Mouse (Mus musculus) intestine, postnatal 0 days (tissue): ENCODE data around the gene Fam229a. TPM values are rescaled to one million over a fixed set of nuclear protein-coding genes. Genes with fewer than 3 reads are reported as not detected.

ENCODE experiments used
- ATAC-seq: fragments of 200-750 bp; cut with Nextera tagmentation; 2 replicates; pipeline ENCODE4 v1.8.0; 2017; ENCODE audit warnings: mild to moderate bottlenecking, moderate TSS enrichment, moderate library complexity
- H3K27ac ChIP-seq: fragments of 300-500 bp; sonication (generic); 2 replicates; pipeline ENCODE4 v1.5.1; 2014; ENCODE audit warnings: mild to moderate bottlenecking, low read depth, low read length, moderate library complexity
- H3K27me3 ChIP-seq: fragments of 300-500 bp; sonication (generic); replicated peaks from 2 replicates; pipeline ENCODE4 v1.6.1; 2014; ENCODE audit warnings: low read length, mixed read lengths; ENCODE audit not compliant: control insufficient read depth, insufficient read depth
- H3K36me3 ChIP-seq: fragments of 300-500 bp; sonication (generic); 2 replicates; pipeline ENCODE4 v1.6.1; 2014; ENCODE audit warnings: mild to moderate bottlenecking, moderate library complexity; ENCODE audit not compliant: control insufficient read depth, insufficient read depth
- H3K4me1 ChIP-seq: fragments of 300-500 bp; sonication (generic); replicated peaks from 2 replicates; pipeline ENCODE4 v1.6.1; 2014; ENCODE audit warnings: antibody characterized with exemption, low read length, mixed read lengths; ENCODE audit not compliant: control insufficient read depth, insufficient read depth
- H3K4me2 ChIP-seq: fragments of 300-500 bp; sonication (generic); replicated peaks from 2 replicates; pipeline ENCODE4 v1.6.1; 2014; ENCODE audit warnings: low read depth, mild to moderate bottlenecking, moderate library complexity
- H3K4me3 ChIP-seq: fragments of 300-500 bp; sonication (generic); 2 replicates; pipeline ENCODE4 v1.5.1; 2014; ENCODE audit warnings: low read depth, low read length
- H3K9ac ChIP-seq: fragments of 300-500 bp; sonication (generic); 2 replicates; pipeline ENCODE4 v1.6.1; 2014; ENCODE audit warnings: mild to moderate bottlenecking, low read depth, low read length
- H3K9me3 ChIP-seq: fragments of 300-500 bp; sonication (generic); 2 replicates; pipeline ENCODE4 v1.6.1; 2016; ENCODE audit warnings: mixed run types; ENCODE audit not compliant: control insufficient read depth
- CTCF ChIP-seq: sonication (generic); IDR thresholded peaks from 2 replicates; pipeline ENCODE4 v1.5.1; 2016; ENCODE audit warnings: low read depth, mild to moderate bottlenecking, control low read depth, antibody characterized with exemption, moderate library complexity
- WGBS: fragments of 180-500 bp; shearing (Covaris S2); extraction: QIAGEN DNeasy Blood & Tissue Kit; methylation state at CpG from one replicate; pipeline ENCODE4 v1.1.7; 2014; 5-methylcytosine and 5-hydroxymethylcytosine counted together
- polyA plus RNA-seq: library from polyadenylated mRNA; unstranded; fragments of >200 nt; fragmentation: Nextera tagmentation; extraction: Ambion mirVana; gene quantifications from 2 replicates; pipeline ENCODE4 v1.2.1, GENCODE M21; 2015

Fam229a gene
- polyA plus RNA-seq, 1 experiment from 2014 or later: 0.22 TPM

DNA sequence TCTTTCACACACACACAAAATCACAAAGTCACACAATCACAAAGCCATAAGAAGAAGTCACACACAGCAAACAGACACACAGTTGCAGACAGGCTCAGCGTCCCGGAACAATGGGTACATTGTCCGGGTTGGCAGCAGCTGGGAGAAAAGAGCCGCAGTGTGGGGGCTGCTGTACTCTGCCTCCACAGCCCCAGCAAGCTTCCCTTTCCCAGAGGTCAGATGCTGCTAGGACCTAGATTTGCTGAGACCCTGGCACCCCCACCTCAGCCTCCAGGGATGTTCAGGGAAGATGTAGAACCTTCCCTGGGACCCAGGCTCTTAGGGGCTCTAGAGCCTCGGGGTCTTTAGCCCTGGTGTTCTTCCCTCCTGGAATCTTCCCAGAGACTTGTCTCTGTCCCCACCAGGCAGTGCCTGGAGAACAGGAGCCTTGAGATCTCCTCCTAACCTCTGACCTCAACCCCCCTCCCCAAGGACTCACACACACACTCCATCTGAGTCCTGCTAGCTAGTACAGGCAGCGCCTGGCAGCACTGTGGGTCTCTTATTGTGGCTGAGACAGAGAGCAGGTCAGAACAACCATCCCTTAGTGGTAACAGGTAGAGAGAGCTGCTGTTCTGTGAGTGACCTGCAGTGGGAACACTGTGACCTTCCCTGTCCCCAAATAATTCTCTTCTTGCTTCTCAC lies 20.6 kb downstream of the Fam229a start:
- no peak for TF ChIP-seq CTCF
- Histone ChIP-seq H3K4me1 (0 out of 2 replicates have a peak, but pooled peaks cover 4% of the 10 kb centered on the region), H3K36me3 (peaks cover 2% of the 10 kb centered on the region; the same call in 1 of the 2 replicates), H3K27me3 (no peaks in the 10 kb centered on the region), H3K9ac (no peak overlapping the region), H3K4me2 (no peak overlapping the region), H3K27ac (no peak overlapping the region), H3K9me3 (no peaks in the 10 kb centered on the region), H3K4me3 (no peak overlapping the region)
- ATAC-seq: no peak
- WGBS: 60% methylated on average over 6 of the region's 6 CpGs

DNA sequence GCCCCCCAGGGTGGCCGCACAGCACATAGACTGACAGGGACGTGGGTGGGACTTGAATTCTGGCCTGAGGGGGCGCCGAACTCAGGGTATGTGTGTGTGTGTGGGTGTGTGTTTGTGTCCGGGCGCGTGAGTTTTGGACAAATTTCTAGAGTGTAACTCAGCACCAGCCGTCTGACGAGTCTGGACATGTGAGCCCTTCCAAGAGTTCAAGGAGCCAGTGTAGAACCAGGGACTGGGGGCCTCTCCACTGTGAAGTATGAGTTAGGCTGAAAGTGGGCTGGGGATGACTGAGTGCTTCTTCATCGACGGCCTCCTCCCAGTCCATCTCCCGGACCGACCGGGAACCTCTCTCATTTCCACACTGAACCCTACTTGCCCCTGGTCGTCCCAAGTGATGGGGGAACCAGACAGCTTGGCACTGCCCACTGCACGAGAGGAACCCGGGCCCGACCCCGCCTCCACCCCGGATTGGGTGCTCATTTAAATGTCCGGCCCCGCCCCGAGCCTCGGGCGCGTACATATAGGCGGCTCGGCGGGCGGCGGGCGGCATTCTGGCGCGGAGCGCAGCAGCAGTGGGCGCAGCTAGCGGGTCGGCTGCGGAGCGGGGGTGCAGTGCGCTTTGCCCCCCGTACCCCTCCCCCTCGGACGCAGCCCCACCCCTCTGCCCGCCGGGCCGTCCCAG lies 22.2 kb downstream of the Fam229a start, which contains the start of gene Marcksl1:
Marcksl1 (plus strand) TSS at position 496 of the 682 bp plus-strand sequence.
- Histone ChIP-seq H3K4me2 (peak within 1 kb of the TSS; percentile 99), H3K4me3 (peak within 1 kb of the TSS; percentile 84), H3K36me3 (peaks cover 19% of the 10 kb centered on the region), H3K27me3 (no peaks in the 10 kb centered on the region), H3K27ac (peak within 1 kb of the TSS; percentile 76), H3K9ac (peak within 1 kb of the TSS; percentile 84), H3K4me1 (0 out of 2 replicates have a peak, but pooled peaks cover 4% of the 10 kb centered on the region), H3K9me3 (no peaks in the 10 kb centered on the region)
- TF ChIP-seq CTCF: peak; percentile 25; the same call in 1 of the 2 replicates
- peak; percentile 67 for ATAC-seq
- 10% methylated on average over 42 of the region's 47 CpGs for WGBS

DNA sequence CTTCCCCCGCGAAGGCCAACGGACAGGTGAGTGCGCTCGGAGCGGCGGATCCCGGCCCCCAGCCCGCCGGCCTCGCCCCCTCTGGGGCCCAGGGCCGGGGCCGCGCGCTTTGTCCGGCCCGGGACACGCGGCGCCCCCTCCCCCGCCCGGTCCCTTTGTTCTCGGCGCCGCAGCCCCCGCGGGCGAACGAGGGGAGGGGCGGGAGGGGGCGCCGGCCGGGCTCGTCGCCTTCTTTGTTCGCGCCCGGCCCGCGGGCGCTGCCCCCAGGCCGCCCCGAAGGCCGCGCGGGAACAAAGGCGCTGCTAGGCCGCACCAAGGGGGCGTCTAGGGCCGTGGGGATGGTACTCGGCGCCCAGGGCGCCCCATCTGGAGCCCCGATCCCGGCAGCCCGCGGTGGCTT lies 22.9 kb downstream of the Fam229a start:
- peaks cover 25% of the 10 kb centered on the region for H3K36me3 ChIP-seq
- no peak for TF ChIP-seq CTCF
- H3K27ac ChIP-seq: peak overlapping the region; percentile 76
- no peaks in the 10 kb centered on the region for H3K27me3 ChIP-seq
- H3K4me3 ChIP-seq: peak overlapping the region; percentile 84
- 0 out of 2 replicates have a peak, but pooled peaks cover 4% of the 10 kb centered on the region for H3K4me1 ChIP-seq
- peak; percentile 14; the same call in 1 of the 2 replicates for ATAC-seq
- peak overlapping the region; percentile 84 for H3K9ac ChIP-seq
- WGBS: under 1% methylated on average over 14 of the region's 57 CpGs
- H3K9me3 ChIP-seq: no peaks in the 10 kb centered on the region
- H3K4me2 ChIP-seq: peak overlapping the region; percentile 99

DNA sequence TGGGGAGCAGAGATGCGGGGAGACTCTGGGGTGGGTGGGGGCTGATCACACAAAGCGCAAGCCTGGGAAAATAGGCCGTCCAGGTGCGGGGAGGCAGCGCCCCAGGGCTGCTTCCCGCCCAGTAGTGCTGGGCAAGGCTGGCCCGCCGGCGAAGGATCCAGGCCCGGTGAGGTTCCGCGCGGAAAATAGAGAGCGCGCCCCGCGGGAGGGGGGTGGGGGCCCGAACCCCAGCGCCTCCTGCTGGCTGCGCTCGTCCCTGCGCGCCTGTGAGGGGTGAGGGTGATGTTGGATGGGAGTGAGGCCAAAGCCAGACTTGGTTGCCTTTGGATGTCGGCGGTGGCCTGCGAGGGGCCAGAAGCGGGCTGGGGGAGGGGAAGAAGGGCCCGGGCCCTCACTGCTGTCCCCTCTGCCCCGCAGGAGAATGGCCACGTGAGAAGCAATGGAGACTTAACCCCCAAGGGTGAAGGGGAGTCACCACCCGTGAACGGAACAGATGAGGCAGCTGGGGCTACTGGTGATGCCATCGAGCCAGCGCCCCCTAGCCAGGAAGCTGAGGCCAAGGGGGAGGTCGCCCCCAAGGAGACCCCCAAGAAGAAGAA lies 23.4 kb downstream of the Fam229a start:
- peak; percentile 89 for TF ChIP-seq CTCF
- Histone ChIP-seq H3K4me2 (peak overlapping the region; percentile 99), H3K9ac (peak overlapping the region; percentile 84), H3K36me3 (peaks cover 26% of the 10 kb centered on the region), H3K9me3 (no peaks in the 10 kb centered on the region), H3K27me3 (no peaks in the 10 kb centered on the region), H3K27ac (peak overlapping the region; percentile 76), H3K4me3 (peak overlapping the region; percentile 84), H3K4me1 (0 out of 2 replicates have a peak, but pooled peaks cover under 1% of the 10 kb centered on the region)
- WGBS: under 1% methylated on average over 33 of the region's 35 CpGs
- ATAC-seq: peak; percentile 58

DNA sequence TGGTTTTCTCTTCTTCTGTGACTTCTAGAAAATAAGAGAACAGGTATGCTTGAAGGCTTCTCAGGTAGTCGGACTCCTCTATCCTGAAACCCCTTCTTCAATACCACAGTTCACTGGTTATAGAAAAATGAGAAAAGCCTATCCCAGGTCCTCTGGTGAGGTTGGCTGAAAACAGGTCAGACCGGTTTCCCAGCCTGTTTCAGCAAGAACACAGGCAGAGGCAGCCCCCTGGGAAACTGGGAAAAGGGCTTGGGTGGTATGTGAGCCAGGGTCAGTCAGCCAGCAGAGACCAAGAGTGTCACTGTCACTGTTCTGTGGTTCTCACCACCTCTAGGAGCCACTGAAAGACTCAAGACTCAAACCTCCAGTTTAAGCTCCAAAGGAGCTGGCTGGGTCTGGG lies 25.9 kb downstream of the Fam229a start:
- Histone ChIP-seq H3K36me3 (peaks cover 50% of the 10 kb centered on the region), H3K27ac (no peak overlapping the region), H3K4me1 (no peaks in the 10 kb centered on the region), H3K9me3 (no peaks in the 10 kb centered on the region), H3K4me3 (no peak overlapping the region), H3K9ac (no peak overlapping the region), H3K27me3 (no peaks in the 10 kb centered on the region), H3K4me2 (no peak overlapping the region)
- TF ChIP-seq CTCF: no peak
- ATAC-seq: no peak
- WGBS: 17% methylated on average over 2 of the region's 2 CpGs

DNA sequence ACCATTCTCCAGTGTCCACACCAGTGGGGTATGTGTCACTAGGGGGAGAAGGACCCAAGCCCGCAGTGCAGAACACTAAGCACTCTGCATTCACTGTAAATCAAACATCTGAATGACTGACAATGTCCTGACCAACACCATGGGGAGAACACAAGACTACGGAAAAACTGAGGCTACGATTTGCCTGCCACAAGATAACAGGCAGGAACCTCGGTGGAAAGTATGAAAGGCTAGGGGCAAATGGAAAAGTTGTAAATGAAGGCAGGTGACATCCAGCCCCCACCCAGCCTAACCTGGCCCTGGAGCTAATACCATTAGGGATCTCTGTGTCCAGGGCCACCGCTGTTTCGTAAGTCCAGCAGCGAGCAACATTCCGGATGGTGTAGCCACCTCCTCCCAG lies 27.5 kb downstream of the Fam229a start:
- Histone ChIP-seq H3K9ac (no peak overlapping the region), H3K36me3 (peaks cover 66% of the 10 kb centered on the region), H3K9me3 (no peaks in the 10 kb centered on the region), H3K4me1 (no peaks in the 10 kb centered on the region), H3K27me3 (no peaks in the 10 kb centered on the region), H3K4me2 (no peak overlapping the region), H3K27ac (no peak overlapping the region), H3K4me3 (no peak overlapping the region)
- WGBS: 84% methylated on average over 8 of the region's 8 CpGs
- no peak for ATAC-seq
- no peak for TF ChIP-seq CTCF
